Mouse (Mus musculus) neural tube, embryonic 12.5 days (tissue): Measurements from ENCODE around the gene Trp63. TPM values are rescaled to one million over a fixed set of nuclear protein-coding genes. Genes with fewer than 3 reads are reported as not detected.
A peak's percentile ranks its signal among the peaks of the same experiment; 100 is the strongest.
"Not testable (repeated sequence)": the region's sequence is repeated elsewhere in the genome, so short reads cannot be mapped to it uniquely, and the experiment has no call there.

Experiments used
- ATAC-seq: fragments of 200-750 bp; cut with Nextera tagmentation; 2 replicates; pipeline ENCODE4 v1.8.0; 2017; ENCODE audit warnings: low read depth, mild to moderate bottlenecking, moderate TSS enrichment, moderate library complexity; ENCODE audit not compliant: low FRiP score
- H3K27ac ChIP-seq: fragments of 300-500 bp; sonication (generic); 2 replicates; pipeline ENCODE4 v1.5.1; 2016
- H3K27me3 ChIP-seq: fragments of 300-500 bp; sonication (generic); replicated peaks from 2 replicates; pipeline ENCODE4 v1.6.1; 2016; ENCODE audit warnings: mild to moderate bottlenecking
- H3K36me3 ChIP-seq: fragments of 300-500 bp; sonication (generic); 2 replicates; pipeline ENCODE4 v1.6.1; 2016; ENCODE audit warnings: mild to moderate bottlenecking
- H3K4me1 ChIP-seq: fragments of 300-500 bp; sonication (generic); 2 replicates; pipeline ENCODE4 v1.6.1; 2016
- H3K4me2 ChIP-seq: fragments of 300-500 bp; sonication (generic); replicated peaks from 2 replicates; pipeline ENCODE4 v1.6.1; 2016; ENCODE audit warnings: mild to moderate bottlenecking
- H3K4me3 ChIP-seq: fragments of 300-500 bp; sonication (generic); 2 replicates; pipeline ENCODE4 v1.5.1; 2016
- H3K9ac ChIP-seq: fragments of 300-500 bp; sonication (generic); 2 replicates; pipeline ENCODE4 v1.6.1; 2016; ENCODE audit warnings: mild to moderate bottlenecking
- H3K9me3 ChIP-seq: fragments of 300-500 bp; sonication (generic); 2 replicates; pipeline ENCODE4 v1.6.1; 2016; ENCODE audit warnings: mild to moderate bottlenecking
- WGBS: fragments of 180-500 bp; shearing (Covaris S2); methylation state at CpG from one replicate; pipeline ENCODE4 v1.1.7; 2016; 5-methylcytosine and 5-hydroxymethylcytosine counted together
- polyA plus RNA-seq: library from polyadenylated mRNA; unstranded; fragments of >200 nt; fragmentation: Nextera tagmentation; extraction: Ambion mirVana; gene quantifications from 2 replicates; pipeline ENCODE4 v1.2.1, GENCODE M21; 2016

Gene Trp63
- 3.0 and 3.3 TPM in 2 replicates for polyA plus RNA-seq

DNA sequence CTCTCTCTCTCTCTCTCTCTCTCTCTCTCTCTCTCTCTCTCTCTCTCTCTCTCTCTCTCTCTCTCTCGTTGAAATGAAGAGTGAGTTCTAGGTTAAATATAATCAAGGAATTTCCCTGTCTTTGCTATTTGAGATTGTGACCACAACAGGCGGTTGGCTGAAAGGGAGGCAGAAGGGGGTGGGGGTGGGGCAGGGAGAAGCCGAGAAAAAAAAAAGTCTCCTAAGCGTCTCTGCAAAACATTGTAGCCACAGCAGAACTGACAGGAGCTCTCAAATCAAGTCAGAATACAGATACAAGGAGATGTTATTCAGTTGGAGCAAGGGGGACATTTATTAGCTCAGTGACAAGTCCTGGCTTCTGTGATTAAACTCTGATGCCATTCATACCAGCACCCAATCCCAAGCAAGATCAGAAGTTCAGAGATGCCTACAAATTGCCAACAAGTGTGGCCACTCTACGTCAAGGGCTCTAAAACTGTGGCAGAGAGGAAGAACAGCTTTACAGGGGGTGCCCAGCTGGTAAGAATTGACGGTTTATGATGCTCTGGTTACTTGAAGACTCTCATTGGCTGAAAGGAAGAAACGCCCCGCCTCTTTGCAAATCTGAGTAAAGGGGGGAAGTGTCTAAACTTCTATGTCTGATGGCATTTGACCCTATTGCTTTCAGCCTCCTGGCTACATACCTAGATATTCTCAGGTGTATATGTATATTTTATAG is at the start of gene Trp63:
Gene Trp63 (plus strand): TSS at position 233 of the 718 bp plus-strand sequence.
- H3K4me2 ChIP-seq = no peak within 1 kb of the TSS
- no peaks in the 10 kb centered on the region for H3K4me1 ChIP-seq
- no peaks in the 10 kb centered on the region for H3K36me3 ChIP-seq
- H3K9ac ChIP-seq = no peak within 1 kb of the TSS
- 47% methylated on average over 8 of the region's 8 CpGs for WGBS
- ATAC-seq = no peak
- no peaks in the 10 kb centered on the region for H3K9me3 ChIP-seq
- no peak within 1 kb of the TSS for H3K27ac ChIP-seq
- H3K4me3 ChIP-seq = no peak within 1 kb of the TSS
- H3K27me3 ChIP-seq = no peaks in the 10 kb centered on the region

- not testable (repeated sequence) for H3K4me1 ChIP-seq, H3K27ac ChIP-seq, H3K4me3 ChIP-seq, H3K9me3 ChIP-seq, H3K36me3 ChIP-seq, H3K9ac ChIP-seq, H3K4me2 ChIP-seq, H3K27me3 ChIP-seq, ATAC-seq
- 80% methylated on average over 4 of the region's 4 CpGs for WGBS
Observed at GRCm38 (mm10) chr16:25644716-25645115, 38.8 kb upstream of the Trp63 start.

DNA sequence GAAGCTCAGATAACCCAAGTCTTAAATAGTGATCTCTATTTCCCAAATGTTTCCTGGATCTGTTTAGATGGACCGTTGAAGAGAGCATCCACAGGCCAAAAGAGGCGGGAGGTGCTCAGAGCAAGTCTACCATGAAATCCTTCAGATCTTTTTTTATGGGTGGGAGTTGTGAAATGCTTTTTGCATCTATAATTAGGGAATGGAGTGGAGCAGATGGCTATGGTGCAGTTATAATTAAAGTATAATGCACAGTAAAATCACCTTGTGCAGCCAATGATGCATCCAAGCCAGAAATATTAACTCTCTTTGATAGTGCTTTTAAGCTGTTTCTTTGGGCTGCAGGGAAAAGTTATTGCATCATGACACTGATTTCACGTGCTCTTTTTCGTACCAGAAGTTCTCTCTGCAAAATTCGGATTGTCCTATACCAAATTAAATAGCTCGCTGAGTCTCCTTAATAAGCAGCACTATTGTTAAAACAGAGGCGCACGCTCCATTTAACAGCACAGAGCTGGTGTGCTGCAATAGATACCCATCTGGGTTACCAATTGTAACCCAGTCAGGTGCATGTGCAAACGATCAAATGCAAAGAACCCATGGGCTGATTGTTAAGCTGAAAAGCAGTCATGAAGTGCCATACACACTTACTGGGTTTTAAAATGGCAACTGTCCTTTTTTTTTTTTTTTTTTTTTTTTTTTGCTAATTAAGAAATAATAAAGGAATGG is 22.9 kb upstream of the Trp63 start:
- Histone ChIP-seq H3K27ac (no peak overlapping the region), H3K4me2 (no peak overlapping the region), H3K9ac (no peak overlapping the region), H3K27me3 (no peaks in the 10 kb centered on the region), H3K9me3 (no peaks in the 10 kb centered on the region), H3K36me3 (no peaks in the 10 kb centered on the region), H3K4me1 (no peaks in the 10 kb centered on the region; the same call in 1 of the 2 replicates), H3K4me3 (no peak overlapping the region)
- WGBS = 64% methylated on average over 9 of the region's 9 CpGs
- peak; percentile 88 for ATAC-seq

DNA sequence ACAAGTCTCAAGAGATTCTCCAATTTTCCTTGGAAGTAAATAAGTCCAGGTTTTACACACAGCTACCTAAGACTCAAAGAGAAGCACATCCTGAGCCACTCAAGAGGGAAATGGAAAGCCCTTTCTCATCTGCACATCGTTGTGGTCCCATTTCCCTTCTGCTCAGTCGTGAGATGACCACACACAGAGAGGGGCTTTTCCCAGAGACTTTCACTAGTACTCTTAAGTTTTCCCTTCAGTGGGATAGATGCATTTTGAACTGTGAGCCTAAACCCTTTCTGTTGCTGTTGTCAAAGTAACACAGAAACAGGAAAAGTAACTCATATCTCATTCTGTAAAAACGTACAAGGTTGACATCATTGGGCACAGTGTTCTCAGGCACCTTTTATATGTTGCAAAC is 20.4 kb upstream of the Trp63 start:
- no peak overlapping the region for H3K4me2 ChIP-seq
- ATAC-seq = no peak

DNA sequence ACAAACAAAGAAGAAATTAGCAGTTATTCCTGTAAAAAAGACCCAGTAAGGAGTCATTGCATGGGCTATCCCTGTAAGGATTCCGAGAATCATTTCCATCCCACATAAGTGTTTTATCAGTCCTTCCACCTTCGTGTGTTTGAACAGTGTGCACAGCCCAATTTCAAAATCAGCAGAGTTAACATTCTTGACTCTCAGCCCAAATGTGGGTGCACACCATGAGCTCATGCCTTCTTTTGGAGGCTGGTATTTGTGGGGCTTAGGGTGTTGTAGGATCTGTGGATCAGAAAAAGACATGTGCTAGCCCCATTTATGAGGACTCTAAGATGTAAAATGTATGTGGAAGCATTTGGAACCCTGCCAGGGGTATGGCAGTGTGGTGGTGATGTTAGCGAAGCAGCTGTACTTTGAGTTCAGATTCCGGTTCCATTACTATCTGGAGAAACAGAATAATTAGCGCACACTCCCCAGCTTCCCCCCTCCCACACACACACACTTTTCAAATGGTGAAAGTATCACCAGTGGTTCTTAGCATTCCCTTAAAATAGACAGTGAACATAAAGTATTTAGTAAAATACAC is 9.6 kb upstream of the Trp63 start:
- no peaks in the 10 kb centered on the region for H3K36me3 ChIP-seq
- no peak for ATAC-seq
- H3K4me3 ChIP-seq = no peak overlapping the region
- no peaks in the 10 kb centered on the region for H3K9me3 ChIP-seq
- H3K27ac ChIP-seq = no peak overlapping the region
- no peaks in the 10 kb centered on the region for H3K27me3 ChIP-seq
- H3K4me2 ChIP-seq = no peak overlapping the region
- no peaks in the 10 kb centered on the region for H3K4me1 ChIP-seq
- H3K9ac ChIP-seq = no peak overlapping the region
- WGBS = 83% methylated on average over 5 of the region's 5 CpGs

More for the DNA sequence above, 20.4 kb upstream of the Trp63 start:
- H3K36me3 ChIP-seq = no peaks in the 10 kb centered on the region
- 80% methylated on average over 3 of the region's 3 CpGs for WGBS
- H3K9ac ChIP-seq = no peak overlapping the region
- no peaks in the 10 kb centered on the region for H3K27me3 ChIP-seq
- no peak overlapping the region for H3K27ac ChIP-seq
- H3K4me1 ChIP-seq = no peaks in the 10 kb centered on the region; the same call in 1 of the 2 replicates
- no peak overlapping the region for H3K4me3 ChIP-seq
- H3K9me3 ChIP-seq = no peaks in the 10 kb centered on the region

- Histone ChIP-seq H3K36me3 (no peaks in the 10 kb centered on the region), H3K9ac (no peak overlapping the region), H3K9me3 (no peaks in the 10 kb centered on the region), H3K4me2 (no peak overlapping the region), H3K4me3 (no peak overlapping the region), H3K4me1 (no peaks in the 10 kb centered on the region), H3K27me3 (no peaks in the 10 kb centered on the region), H3K27ac (no peak overlapping the region)
- no peak for ATAC-seq
- 71% methylated on average over 5 of the region's 5 CpGs for WGBS
Observed at GRCm38 (mm10) chr16:25680369-25680768, 3.2 kb upstream of the Trp63 start.

- Histone ChIP-seq H3K4me3 (no peak overlapping the region), H3K4me2 (no peak overlapping the region), H3K9ac (no peak overlapping the region), H3K4me1 (no peaks in the 10 kb centered on the region), H3K27ac (no peak overlapping the region), H3K27me3 (no peaks in the 10 kb centered on the region), H3K9me3 (no peaks in the 10 kb centered on the region), H3K36me3 (no peaks in the 10 kb centered on the region)
- no peak for ATAC-seq
- 75% methylated on average over 4 of the region's 4 CpGs for WGBS
Observed at GRCm38 (mm10) chr16:25682533-25682932, 1.0 kb upstream of the Trp63 start.

- H3K4me1 ChIP-seq = no peaks in the 10 kb centered on the region
- no peak for ATAC-seq
- H3K27ac ChIP-seq = no peak overlapping the region
- H3K27me3 ChIP-seq = no peaks in the 10 kb centered on the region
- no peak overlapping the region for H3K4me3 ChIP-seq
- H3K36me3 ChIP-seq = no peaks in the 10 kb centered on the region
- 78% methylated on average over 2 of the region's 2 CpGs for WGBS
- H3K4me2 ChIP-seq = no peak overlapping the region
- H3K9me3 ChIP-seq = no peaks in the 10 kb centered on the region
- H3K9ac ChIP-seq = no peak overlapping the region
Observed at GRCm38 (mm10) chr16:25684572-25684971, 1.0 kb downstream of the Trp63 start.

DNA sequence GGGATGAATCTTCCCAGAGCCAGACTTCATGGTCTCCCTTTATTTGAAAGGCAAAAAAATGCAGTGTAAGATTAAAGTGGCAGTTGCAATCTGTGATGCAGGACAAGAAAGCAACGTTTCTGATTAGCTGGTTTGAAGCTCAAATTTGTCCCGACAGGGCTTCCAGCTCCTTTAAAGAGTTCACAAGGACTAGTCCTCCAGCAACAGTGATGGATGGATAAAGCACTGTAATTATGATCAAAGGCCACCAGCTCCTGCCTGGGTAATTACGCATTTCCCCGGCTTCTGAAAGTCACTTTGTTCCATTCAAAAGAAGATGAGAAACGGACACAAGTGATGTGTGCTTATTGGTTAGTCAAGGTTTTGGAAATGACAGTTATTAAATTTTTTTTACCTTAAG is 7.0 kb downstream of the Trp63 start:
- no peak overlapping the region for H3K4me2 ChIP-seq
- no peak overlapping the region for H3K4me3 ChIP-seq
- WGBS = 7% methylated on average over 5 of the region's 5 CpGs
- H3K4me1 ChIP-seq = no peaks in the 10 kb centered on the region
- H3K9me3 ChIP-seq = no peaks in the 10 kb centered on the region
- H3K36me3 ChIP-seq = no peaks in the 10 kb centered on the region
- H3K27me3 ChIP-seq = no peaks in the 10 kb centered on the region
- H3K9ac ChIP-seq = no peak overlapping the region
- H3K27ac ChIP-seq = no peak overlapping the region
- no peak for ATAC-seq

GRCm38 (mm10) chr16:25701252-25701651 is 17.7 kb downstream of the Trp63 start:
- no peak overlapping the region for H3K4me2 ChIP-seq
- 93% methylated on average over 2 of the region's 2 CpGs for WGBS
- no peak overlapping the region for H3K27ac ChIP-seq
- H3K4me1 ChIP-seq = no peaks in the 10 kb centered on the region
- no peaks in the 10 kb centered on the region for H3K36me3 ChIP-seq
- H3K9me3 ChIP-seq = no peaks in the 10 kb centered on the region
- no peak overlapping the region for H3K4me3 ChIP-seq
- ATAC-seq = no peak
- H3K9ac ChIP-seq = no peak overlapping the region
- H3K27me3 ChIP-seq = no peaks in the 10 kb centered on the region

- H3K4me2 ChIP-seq = no peak overlapping the region
- no peak overlapping the region for H3K9ac ChIP-seq
- no peak overlapping the region for H3K27ac ChIP-seq
- H3K4me1 ChIP-seq = no peaks in the 10 kb centered on the region
- no peaks in the 10 kb centered on the region for H3K27me3 ChIP-seq
- no peaks in the 10 kb centered on the region for H3K36me3 ChIP-seq
- H3K9me3 ChIP-seq = no peaks in the 10 kb centered on the region
- no peak overlapping the region for H3K4me3 ChIP-seq
- no peak for ATAC-seq
Observed at GRCm38 (mm10) chr16:25706260-25706659, 22.7 kb downstream of the Trp63 start.

GRCm38 (mm10) chr16:25715790-25716189 is 32.2 kb downstream of the Trp63 start:
- Histone ChIP-seq H3K9me3 (no peaks in the 10 kb centered on the region), H3K36me3 (no peaks in the 10 kb centered on the region), H3K4me2 (no peak overlapping the region), H3K27ac (no peak overlapping the region), H3K27me3 (no peaks in the 10 kb centered on the region), H3K9ac (no peak overlapping the region), H3K4me1 (no peaks in the 10 kb centered on the region), H3K4me3 (no peak overlapping the region)
- no peak for ATAC-seq
- 88% methylated on average over 3 of the region's 3 CpGs for WGBS
